Mouse (Mus musculus) lung, adult 2 months (tissue): ENCODE results near the gene Gca. TPM values are rescaled to one million over a fixed set of nuclear protein-coding genes. Genes with fewer than 3 reads are reported as not detected.

Experiments used
- DNase-seq: peaks from one replicate; pipeline ENCODE4 v3.0.0; 2022
- H3K4me1 ChIP-seq: fragments of 200-500 bp; 2 replicates; pipeline ENCODE4 v1.6.1; 2011; ENCODE audit warnings: low read length; ENCODE audit not compliant: control insufficient read depth, insufficient read depth
- H3K4me3 ChIP-seq: fragments of 200-500 bp; replicated peaks from 2 replicates; pipeline ENCODE3; 2011; ENCODE audit warnings: low read depth, mild to moderate bottlenecking, control low read depth, low read length; ENCODE audit errors: extremely low read depth
- CTCF ChIP-seq: fragments of 200-500 bp; IDR thresholded peaks from 2 replicates; pipeline ENCODE4 v1.5.1; 2011; ENCODE audit warnings: mild to moderate bottlenecking, low read length, control low read depth; ENCODE audit not compliant: insufficient read depth
- POLR2A ChIP-seq: fragments of 200-500 bp; IDR thresholded peaks from 2 replicates; pipeline ENCODE4 v1.6.1; 2011; ENCODE audit warnings: low read depth, mild to moderate bottlenecking, control low read depth, low read length, borderline replicate concordance; ENCODE audit errors: extremely low read depth
- WGBS: fragments of 180-500 bp; shearing (Covaris S2); methylation state at CpG from one replicate; pipeline ENCODE4 v1.1.7; 2018; 5-methylcytosine and 5-hydroxymethylcytosine counted together
- polyA plus RNA-seq: library from polyadenylated mRNA; depleted of rRNA; stranded (reverse); fragments of >200 nt; gene quantifications from 2 replicates; pipeline ENCODE4 v1.2.3, GENCODE M21; 2012

The Gca gene
- polyA plus RNA-seq, 1 experiment = 9.5 TPM

DNA sequence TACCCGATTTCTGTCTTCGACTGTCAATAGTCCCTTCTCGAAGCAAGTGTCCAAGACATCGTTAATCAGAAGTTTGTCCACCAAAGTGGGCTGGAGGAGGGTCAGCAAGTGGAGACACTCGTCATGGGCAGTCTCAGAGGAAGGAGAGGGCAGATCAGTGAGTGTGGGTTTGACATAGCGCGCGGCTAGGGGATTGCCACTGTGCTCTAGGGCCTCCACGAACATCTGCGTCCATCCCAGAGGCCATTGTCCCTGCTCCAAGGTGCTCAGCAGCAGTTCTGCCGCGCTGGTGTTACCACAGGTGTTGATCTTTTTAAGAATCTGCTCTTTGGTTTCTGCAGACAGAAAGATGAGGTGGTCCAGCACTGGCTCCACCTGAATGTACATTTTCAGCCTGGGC is 18.6 kb upstream of the Gca start:
- peaks cover 7% of the 10 kb centered on the region for H3K4me1 ChIP-seq
- DNase-seq = no peak
- TF ChIP-seq POLR2A (no peak), CTCF (no peak)
- 22% methylated on average over 12 of the region's 12 CpGs for WGBS
- H3K4me3 ChIP-seq = peak overlapping the region; percentile 94

DNA sequence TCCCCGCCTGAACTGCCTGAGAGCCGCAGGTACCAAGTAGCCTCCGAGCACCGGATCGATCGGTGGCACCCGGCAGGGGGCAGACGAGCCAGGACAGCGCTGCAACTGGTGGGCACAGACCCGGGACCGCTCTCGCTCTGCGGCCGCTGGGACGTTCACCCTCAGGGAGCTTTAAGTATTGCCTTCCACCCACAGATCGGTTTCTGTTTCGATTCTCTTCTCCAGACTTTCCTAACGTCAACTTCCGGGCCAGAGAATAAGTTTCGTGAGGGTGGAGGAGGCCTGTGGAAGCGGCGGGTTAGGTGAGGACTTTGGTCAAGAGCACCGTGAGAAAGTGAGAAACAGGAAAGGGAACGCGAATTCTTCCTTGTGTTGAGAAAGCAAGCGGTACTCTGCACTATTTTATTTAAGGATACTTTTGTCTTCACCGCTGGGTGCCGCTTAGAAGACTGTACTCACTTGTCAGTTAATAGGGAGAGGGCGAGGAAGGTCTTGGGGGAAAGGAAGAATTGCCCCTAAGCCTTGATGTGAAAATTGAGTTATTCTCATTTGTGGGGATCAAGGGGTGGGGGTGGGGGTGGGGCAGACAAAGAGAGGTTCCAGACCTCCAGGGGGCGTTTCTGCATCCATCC is 18.0 kb upstream of the Gca start, which contains the start of gene Ifih1:
TSS of gene Ifih1 (minus strand) at position 242 of the 632 bp plus-strand sequence.
- Histone ChIP-seq H3K4me1 (peaks cover 7% of the 10 kb centered on the region), H3K4me3 (peak within 1 kb of the TSS; percentile 94)
- 1% methylated on average over 30 of the region's 30 CpGs for WGBS
- peak; percentile 71 for DNase-seq
- TF ChIP-seq POLR2A (peak; percentile 75; the same call in 1 of the 2 replicates), CTCF (peak; percentile 24; the same call in 1 of the 2 replicates)

DNA sequence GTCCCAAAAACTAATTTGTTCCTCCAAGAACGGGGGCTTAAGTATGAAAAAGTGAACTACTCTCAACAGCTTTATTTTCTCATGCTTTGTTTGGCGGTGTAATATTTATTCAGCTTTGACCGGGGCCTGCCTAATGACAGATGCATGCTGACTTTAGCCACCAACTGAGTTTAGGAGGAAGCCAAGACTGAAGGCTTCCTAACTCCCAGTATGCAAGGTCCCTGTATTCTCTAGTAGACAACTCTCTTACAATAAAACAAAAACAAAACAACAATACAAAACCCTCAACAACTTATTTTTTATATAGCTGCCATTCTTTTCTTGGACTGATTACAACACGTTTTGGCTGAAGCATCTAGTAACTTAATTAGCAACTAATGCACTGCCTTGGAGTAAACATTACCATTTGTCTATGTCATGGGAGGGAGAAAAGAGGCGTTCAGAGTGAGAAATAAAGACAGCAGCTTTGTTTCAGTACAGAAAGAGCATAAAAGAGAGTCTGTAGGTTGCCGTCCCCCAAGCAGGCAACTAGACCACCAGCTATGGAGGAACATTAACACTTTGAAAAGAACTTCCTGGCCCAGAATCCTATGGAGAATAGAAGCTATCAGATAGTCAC is 17.3 kb upstream of the Gca start:
- Histone ChIP-seq H3K4me1 (peaks cover 7% of the 10 kb centered on the region), H3K4me3 (peak overlapping the region; percentile 14)
- 25% methylated on average over 6 of the region's 6 CpGs for WGBS
- DNase-seq = no peak
- no peak for TF ChIP-seq POLR2A

DNA sequence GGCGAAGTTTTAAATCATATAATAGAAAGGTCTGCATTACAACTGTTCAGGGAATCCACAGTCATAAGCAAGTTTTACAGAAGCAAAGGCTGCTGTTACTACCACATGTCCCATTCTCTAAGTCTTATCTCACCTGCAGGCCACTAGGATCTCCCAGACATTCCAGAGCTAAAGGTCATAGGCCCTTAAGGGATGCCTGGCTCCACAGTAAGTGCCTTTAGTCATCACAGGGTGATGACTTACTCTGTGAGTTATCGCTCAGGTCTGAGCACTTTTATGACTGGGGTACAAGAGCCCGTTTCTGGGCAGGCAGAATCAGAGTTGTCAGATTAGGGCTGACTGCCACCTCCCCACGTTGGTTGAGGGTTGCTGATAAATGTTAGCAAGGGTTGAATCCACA is 12.2 kb upstream of the Gca start:
- no peaks in the 10 kb centered on the region for H3K4me1 ChIP-seq
- DNase-seq = no peak
- 65% methylated on average over 4 of the region's 4 CpGs for WGBS
- no peak for TF ChIP-seq CTCF
- no peak for TF ChIP-seq POLR2A
- H3K4me3 ChIP-seq = no peak overlapping the region

DNA sequence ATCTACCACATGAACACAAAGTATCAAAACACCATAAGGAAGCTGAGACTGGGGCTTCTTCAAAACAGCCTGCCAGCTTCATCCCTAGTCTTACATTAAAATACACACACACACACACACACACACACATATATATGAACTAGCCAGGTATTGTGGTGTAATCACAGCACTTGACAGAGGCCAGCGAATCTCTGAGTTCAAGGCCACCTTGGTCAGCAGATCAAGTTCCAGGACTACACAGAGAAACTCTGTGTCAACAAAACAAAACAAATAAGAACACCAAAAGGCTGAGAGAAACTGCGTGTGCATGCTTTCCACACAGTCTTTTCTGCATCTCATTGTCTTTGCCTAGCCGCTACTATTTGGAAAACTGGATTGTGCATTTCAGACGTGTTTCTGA is 11.6 kb upstream of the Gca start:
- Histone ChIP-seq H3K4me1 (no peaks in the 10 kb centered on the region), H3K4me3 (no peak overlapping the region)
- 79% methylated on average over 4 of the region's 4 CpGs for WGBS
- no peak for TF ChIP-seq POLR2A
- TF ChIP-seq CTCF = no peak
- no peak for DNase-seq

DNA sequence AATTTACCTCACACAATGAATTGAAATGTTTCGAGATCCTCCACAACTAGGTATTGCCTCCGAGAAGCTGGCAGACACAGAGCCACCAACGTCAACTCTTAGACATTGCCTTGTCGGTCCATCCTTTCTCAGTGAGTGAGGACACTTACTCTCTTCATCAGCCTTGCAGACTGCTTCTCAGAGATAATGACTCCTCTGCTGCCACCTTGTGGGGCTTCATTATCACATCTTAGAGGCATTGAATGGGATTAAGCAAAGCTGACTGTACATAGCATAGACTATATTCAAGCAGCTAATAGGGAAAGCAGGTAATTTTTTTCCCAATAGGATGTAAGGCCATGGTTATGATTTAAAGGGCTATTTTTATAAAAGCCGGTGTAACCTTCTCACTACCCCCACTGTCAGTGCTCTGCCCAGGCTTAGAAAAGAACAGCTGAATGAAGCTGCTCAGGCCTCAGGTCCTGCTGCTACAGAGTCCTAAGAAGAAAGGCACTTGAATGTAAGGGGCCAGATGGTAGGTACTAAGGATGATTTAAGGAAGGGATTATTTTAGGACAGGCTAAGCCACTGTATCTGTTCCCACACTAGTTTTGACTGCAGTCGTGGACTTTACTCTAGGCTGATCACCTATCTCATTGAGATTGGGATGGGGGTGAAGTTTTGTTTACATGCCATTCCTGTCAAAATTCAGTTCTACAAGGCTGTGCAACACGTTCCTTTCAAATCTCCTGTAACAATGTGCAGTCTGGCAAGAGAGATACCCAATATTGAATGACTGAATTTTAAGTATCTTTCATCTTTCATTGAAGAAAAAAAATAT is 9.4 kb upstream of the Gca start:
- DNase-seq = peak; percentile 20
- TF ChIP-seq POLR2A (no peak), CTCF (0 out of 2 replicates have a peak, but pooled peaks have one; percentile 13)
- no peaks in the 10 kb centered on the region for H3K4me1 ChIP-seq
- WGBS = 46% methylated on average over 7 of the region's 7 CpGs
- no peak overlapping the region for H3K4me3 ChIP-seq

DNA sequence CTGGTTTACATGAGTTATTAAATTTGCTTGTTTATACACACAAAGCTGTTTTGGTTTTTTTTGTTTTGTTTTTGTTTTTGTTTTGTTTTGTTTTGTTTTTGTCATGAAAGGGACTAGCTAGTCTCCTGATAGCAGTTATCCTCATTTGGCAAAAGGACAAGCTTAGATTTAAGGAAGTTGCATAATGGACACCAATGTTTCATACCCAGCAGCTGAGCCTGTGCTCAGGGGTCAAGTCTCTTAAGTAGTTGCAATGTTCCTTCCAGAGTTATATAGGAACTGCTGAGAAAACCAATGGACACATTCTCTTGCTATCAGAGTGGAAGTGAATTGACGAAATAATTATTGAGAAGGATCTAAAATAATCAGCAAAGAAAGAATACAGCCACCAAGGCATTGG is 8.0 kb upstream of the Gca start:
- Histone ChIP-seq H3K4me1 (no peaks in the 10 kb centered on the region), H3K4me3 (no peak overlapping the region)
- no peak for DNase-seq
- TF ChIP-seq POLR2A (no peak), CTCF (no peak)
- 75% methylated on average over 1 of the region's 1 CpGs for WGBS

DNA sequence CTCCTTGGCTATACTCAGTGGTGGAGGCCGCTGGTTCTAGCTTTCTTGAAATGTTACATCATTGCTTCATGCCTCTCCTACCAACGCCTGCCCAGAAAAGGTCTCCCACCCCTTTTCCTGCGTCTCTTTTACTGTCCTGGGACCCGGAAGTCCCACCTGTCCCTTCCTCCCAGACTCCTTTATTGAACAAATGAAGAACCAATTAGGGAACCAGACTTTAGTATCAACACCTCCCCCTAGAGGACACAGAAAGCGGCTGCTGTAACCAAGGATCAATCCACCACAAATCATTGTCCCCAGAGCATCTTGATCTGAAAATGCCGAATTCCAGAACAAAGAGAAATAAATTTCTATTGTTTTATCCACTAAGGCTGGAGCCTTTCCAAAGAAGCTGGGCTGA is 3.5 kb upstream of the Gca start:
- DNase-seq = no peak
- 45% methylated on average over 6 of the region's 6 CpGs for WGBS
- 0 out of 2 replicates have a peak, but pooled peaks cover 3% of the 10 kb centered on the region for H3K4me1 ChIP-seq
- TF ChIP-seq CTCF (no peak), POLR2A (no peak)
- no peak overlapping the region for H3K4me3 ChIP-seq

DNA sequence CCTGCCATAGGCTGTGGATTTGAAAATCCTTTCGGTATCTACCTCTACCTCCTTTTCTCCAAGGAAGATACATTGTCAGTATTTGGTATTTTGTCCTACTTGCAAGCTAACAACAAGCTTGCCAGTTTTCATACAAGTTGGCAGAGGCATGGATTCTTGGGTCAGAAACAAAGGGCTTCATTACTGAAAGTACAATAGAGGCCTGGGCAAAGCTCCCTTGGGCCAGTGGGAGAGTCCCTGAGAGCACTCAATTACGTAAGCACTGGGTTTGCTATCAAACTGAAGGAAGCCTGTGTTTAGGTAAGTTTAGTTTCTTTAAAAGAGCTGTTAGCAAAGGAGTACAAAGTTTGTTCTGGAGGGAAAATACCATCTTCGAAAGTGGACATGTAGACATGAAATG is 1.5 kb upstream of the Gca start:
- 0 out of 2 replicates have a peak, but pooled peaks cover 3% of the 10 kb centered on the region for H3K4me1 ChIP-seq
- WGBS = 64% methylated on average over 3 of the region's 3 CpGs
- TF ChIP-seq POLR2A (no peak), CTCF (no peak)
- no peak for DNase-seq
- H3K4me3 ChIP-seq = no peak overlapping the region

DNA sequence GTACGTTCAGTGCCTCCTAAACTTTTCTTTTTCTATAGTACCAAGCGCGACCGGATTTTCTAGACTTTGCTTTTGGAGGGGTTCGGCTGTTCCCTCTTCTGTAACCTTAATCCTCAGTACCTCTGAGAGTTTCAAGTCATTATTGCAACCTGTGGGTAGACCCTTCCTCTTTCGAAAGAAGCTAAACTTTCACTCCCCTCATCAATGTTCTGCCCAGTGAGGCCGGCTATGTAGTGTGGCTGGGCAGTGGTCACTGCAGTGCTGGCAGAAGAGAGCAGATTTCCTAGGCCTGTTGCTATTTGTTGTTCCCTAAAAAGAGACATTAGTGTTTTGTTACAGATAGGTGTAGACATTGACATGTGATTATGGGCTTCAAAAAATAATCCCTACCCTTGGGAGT is 754 bp downstream of the Gca start:
- 67% methylated on average over 7 of the region's 7 CpGs for WGBS
- DNase-seq = no peak
- no peak for TF ChIP-seq CTCF
- TF ChIP-seq POLR2A = no peak
- peak overlapping the region; percentile 8 for H3K4me3 ChIP-seq
- 0 out of 2 replicates have a peak, but pooled peaks cover 3% of the 10 kb centered on the region for H3K4me1 ChIP-seq
